Mouse (Mus musculus): ENCODE measurements around the gene Cd300ld2.
"Not testable (repeated sequence)": the region's sequence is repeated elsewhere in the genome, so short reads cannot be mapped to it uniquely, and the experiment has no call there.

Gene Cd300ld2

DNA sequence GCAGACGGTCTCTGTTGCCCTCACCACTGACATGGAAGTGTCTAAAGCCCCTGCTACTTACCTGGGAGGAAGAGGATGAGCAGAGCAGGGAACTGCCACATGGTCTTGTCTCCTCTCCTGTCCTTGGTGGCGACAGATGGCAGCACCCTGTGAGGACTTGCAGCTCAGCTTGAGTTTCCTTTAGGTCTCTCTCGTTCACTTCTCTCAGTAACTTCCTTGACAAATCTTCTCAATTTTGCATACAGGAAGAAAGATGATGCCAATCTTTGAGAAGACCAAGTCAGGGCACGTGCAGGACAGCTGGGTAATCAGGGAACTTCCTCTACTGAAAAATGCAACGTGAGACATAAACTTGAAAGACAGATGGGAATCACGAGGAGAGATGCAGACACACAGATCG lies at the start of gene Cd300ld2:
Gene Cd300ld2, minus strand, starts transcription at position 101 of the 400 bp plus-strand sequence.
- ATAC-seq (ENCODE audit: insufficient number of reproducible peaks, low FRiP score, low TSS enrichment): not testable (repeated sequence)

DNA sequence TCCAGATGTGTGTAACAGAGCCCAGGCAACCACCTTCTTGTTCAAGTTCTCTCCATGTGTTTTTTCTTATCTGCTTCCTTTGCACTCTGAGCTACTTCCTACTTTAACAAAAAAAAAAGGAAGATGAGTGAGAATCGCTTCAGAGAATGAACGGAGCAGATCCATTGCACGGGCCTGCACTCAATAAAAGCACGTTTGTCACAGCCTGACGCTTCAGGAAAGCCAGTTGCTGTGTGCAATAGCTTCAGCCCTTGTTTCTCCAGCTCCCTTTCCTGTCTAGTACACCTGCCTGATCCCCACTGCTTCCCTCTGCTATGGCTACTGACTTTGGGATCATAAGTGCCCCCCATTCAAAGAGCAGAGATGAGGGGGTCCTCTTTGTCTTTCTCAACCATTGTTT lies 46.1 kb upstream of the Cd300ld2 start, which contains the start of gene Cd300e:
Gene Cd300e, minus strand, starts transcription at position 101 of the 400 bp plus-strand sequence.
- no peak for ATAC-seq (ENCODE audit: insufficient number of reproducible peaks, low FRiP score, low TSS enrichment)

DNA sequence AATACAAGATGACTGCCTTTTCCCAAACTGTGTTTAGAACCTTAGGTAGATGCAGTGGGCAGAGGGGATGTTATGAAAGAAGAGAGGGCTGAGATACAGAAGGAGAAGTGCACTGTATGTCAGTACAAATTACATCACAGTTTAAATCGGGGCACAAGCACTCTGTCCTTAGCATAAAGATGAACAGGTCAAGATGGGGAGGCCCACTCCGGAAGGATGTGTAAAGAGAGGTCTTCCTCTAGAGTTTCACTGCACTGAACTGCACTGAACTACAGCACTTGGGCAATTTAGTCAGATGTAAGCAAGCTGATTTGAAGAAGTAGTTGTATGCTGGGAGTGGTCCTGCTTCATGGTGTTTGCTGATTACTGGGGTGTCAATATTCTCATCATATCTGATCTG lies 43.8 kb upstream of the Cd300ld2 start:
- no peak for ATAC-seq (ENCODE audit: insufficient number of reproducible peaks, low FRiP score, low TSS enrichment)

DNA sequence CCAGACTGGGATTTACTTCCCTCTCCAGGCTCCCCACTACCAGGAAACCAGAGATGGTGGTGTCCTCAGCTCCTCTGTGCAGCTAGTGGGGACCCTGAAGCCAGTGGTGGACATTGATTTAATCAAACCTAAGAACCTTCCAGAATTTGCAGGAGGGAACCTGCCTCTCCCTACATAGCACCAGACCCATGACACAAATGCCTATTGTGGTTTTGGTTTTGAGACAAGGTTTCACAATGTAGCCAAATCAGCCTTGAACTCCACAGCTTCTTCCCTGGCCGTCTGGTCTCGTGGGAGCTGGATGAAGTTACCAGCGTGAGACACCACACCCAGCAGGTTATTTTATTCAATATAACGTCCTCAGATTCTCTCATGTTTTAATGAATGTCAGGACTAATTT lies 42.7 kb upstream of the Cd300ld2 start:
- ATAC-seq (ENCODE audit: insufficient number of reproducible peaks, low FRiP score, low TSS enrichment): no peak

DNA sequence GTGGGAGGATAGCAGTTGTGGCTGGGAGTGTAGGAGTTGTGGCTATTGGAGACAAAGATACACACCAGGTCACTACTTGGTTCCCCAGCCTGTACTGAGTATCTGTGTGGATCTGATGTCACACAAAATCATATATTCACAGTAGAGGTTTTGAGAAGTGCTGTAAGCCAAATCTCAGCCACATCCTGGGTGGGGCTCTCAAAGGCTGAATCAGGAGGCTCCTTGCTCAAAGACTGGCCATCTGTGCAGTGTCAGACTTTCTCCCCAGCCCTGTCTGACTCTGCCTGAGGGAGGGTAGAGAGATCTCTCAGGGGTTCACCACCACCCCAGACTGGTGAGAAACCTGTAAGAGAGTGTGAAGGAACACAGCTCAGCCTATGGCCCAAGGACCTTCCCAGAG lies 38.5 kb upstream of the Cd300ld2 start:
- ATAC-seq (ENCODE audit: insufficient number of reproducible peaks, low FRiP score, low TSS enrichment): no peak

DNA sequence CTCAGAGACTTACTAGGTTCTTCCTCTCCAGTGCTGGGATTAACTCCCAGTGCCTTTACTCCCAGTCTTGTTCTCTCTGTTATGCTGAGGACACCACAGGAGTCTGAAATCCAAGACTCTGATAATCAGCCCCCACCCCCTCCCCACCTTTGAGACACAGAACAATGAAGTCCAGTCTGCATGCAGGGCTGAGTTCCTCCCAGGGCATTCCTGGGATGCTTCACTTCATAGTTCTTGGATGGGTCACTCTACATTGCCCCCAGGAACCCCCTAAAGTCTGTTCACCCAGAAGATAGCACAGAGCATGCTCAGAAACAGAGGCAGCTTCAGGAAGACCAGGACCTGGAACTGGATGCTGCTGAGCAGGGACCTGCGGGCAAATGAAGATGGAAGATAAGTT lies 37.0 kb upstream of the Cd300ld2 start:
- no peak for ATAC-seq (ENCODE audit: insufficient number of reproducible peaks, low FRiP score, low TSS enrichment)

DNA sequence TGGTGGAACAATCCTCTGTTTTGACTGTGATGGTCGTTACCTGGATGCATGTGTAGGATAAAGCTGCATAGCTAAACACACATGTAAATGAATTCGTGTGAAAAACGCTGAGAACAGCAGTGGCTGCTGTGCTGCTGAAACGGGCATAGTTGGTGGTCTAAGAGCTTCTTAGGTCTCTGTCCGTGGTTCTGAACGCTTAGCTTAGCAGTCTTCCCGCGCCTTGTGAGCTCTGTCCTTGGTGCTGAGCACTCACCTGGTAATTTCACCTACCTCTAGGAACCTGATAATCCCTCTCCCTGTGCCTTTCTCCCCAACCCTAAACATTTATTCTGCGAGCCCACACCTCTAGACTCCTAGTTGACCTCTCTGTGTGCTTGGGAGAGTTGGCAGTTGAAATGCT lies 36.2 kb upstream of the Cd300ld2 start:
- no peak for ATAC-seq (ENCODE audit: insufficient number of reproducible peaks, low FRiP score, low TSS enrichment)

DNA sequence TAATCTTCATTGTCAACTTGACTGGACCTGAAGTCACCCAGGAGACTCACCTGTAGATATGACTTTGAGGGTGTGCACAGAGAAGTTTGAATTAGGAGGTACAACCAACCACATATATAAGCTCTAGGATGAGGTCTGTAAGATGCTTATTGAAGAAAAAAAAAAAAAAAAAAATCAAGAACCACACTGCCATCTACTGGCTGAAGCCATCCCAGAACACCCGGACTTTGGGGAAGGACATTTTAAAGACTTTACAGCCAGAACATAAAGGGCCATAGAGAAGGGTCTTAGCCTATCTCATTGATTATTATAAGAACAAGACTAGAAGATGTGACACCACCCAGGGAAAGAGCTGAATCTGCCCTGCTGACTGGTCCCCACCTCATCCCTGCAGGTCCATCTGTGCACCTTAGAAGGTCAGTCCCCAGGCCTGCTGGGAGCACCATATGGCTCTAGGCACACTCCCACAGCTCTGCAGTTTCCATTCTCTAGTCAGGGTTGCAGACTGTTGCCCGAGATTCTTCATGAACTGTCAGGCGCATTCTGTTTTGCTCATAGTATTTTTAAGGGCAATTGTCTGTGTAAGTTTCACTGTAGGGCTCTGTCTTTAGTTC lies 33.4 kb upstream of the Cd300ld2 start:
- ATAC-seq (ENCODE audit: insufficient number of reproducible peaks, low FRiP score, low TSS enrichment): peak; percentile 90

DNA sequence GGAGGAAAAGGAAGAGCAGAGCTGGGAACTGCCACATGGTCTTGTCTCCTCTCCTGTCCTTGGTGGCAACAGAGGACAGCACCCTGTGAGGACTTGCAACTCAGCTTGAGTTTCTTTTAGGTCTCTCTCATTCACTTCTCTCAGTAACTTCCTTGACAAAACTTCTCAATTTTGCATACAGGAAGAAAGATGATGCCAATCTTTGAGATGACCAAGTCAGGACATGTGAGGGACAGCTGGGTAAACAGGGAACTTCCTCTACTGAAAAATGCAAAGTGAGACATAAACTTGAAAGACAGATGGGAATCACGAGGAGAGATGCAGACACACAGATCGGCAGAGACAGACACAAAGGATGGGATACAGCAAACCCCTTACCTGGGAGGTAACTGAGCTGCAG lies 32.3 kb upstream of the Cd300ld2 start, which contains the start of gene Cd300ld3:
Gene Cd300ld3, minus strand, starts transcription at position 151 of the 400 bp plus-strand sequence.
- ATAC-seq (ENCODE audit: insufficient number of reproducible peaks, low FRiP score, low TSS enrichment): no peak

DNA sequence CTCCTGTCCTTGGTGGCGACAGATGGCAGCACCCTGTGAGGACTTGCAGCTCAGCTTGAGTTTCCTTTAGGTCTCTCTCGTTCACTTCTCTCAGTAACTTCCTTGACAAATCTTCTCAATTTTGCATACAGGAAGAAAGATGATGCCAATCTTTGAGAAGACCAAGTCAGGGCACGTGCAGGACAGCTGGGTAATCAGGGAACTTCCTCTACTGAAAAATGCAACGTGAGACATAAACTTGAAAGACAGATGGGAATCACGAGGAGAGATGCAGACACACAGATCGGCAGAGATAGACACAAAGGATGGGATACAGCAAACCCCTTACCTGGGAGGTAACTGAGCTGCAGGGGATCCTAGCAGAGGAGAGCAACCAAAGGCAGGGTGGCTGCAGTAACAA lies 21.7 kb upstream of the Cd300ld2 start, which contains the start of gene Cd300ld5:
Gene Cd300ld5, minus strand, starts transcription at position 101 of the 400 bp plus-strand sequence.
- not testable (repeated sequence) for ATAC-seq (ENCODE audit: insufficient number of reproducible peaks, low FRiP score, low TSS enrichment)

DNA sequence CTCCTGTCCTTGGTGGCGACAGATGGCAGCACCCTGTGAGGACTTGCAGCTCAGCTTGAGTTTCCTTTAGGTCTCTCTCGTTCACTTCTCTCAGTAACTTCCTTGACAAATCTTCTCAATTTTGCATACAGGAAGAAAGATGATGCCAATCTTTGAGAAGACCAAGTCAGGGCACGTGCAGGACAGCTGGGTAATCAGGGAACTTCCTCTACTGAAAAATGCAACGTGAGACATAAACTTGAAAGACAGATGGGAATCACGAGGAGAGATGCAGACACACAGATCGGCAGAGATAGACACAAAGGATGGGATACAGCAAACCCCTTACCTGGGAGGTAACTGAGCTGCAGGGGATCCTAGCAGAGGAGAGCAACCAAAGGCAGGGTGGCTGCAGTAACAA lies 10.9 kb upstream of the Cd300ld2 start, which contains the start of gene Cd300ld4:
Gene Cd300ld4, minus strand, starts transcription at position 101 of the 400 bp plus-strand sequence.
- ATAC-seq (ENCODE audit: insufficient number of reproducible peaks, low FRiP score, low TSS enrichment): not testable (repeated sequence)

DNA sequence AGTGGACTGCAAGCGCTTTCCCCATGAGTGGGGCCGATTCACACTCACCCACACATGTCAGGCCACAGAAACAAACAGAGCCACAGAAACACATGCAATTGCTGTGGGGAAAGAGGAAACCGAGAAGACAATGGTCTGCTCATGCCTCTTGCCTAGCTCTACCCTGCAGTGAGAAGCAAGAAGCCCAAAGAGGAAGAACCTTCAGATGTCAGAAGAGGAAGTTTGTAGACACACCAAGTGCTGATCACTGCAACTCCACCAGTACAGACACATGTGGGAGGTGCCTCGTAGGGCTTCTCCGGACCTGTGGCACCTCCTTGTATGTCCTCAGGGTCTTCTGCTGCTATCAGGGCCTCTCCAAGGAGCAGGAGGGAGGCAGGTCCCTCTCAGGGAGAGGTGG lies 11.9 kb downstream of the Cd300ld2 start:
- no peak for ATAC-seq (ENCODE audit: insufficient number of reproducible peaks, low FRiP score, low TSS enrichment)

DNA sequence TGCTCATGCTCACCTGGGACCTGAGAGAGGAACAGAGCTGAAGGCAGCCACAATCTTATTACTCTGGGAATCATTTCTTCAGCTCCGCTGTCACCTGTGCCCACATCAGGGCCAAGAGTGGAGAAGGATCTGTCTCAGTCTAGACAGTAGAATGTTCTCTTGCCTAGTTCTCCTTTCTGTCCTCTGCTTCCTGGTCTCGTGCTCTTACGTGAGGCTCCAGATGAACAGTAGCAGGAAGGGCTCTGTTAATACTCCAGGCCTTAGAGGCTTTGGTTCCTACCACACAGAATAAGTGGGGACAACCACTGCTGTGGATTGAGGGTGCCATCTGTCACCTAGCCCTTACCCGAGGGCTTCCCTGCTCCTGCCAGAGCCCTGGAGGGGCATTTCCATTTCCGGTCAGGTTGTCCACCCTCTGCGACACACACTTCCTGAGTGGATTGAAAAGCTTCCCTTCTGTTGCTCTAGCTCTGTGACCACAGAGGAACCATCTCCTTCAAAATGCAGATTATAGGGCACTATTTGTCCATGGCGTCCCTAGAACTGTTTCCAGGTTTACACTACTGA lies 14.4 kb downstream of the Cd300ld2 start, which contains the start of gene Cd300c2:
Gene Cd300c2, minus strand, starts transcription at position 407 of the 567 bp plus-strand sequence.
- no peak for ATAC-seq (ENCODE audit: insufficient number of reproducible peaks, low FRiP score, low TSS enrichment)

DNA sequence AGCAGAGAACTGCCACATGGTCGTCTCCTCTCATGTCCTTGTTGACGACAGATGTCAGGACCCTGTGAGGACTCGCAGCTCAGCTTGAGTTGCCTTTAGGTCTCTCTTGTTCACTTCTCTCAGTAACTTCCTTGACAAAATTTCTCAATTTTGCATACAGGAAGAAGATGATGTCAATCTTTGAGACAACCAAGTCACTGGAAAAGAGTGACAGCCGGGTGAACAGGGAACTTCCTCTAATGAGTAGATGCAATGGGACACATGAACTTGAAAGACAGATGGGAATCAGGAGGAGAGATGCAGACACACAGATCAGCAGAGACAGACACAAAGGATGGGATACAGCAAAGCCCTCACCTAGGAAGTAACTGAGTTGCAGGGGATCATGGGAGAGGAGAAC lies 26.2 kb downstream of the Cd300ld2 start, which contains the start of gene Cd300ld:
Gene Cd300ld, minus strand, starts transcription at position 130 of the 400 bp plus-strand sequence.
- ATAC-seq (ENCODE audit: insufficient number of reproducible peaks, low FRiP score, low TSS enrichment): no peak

DNA sequence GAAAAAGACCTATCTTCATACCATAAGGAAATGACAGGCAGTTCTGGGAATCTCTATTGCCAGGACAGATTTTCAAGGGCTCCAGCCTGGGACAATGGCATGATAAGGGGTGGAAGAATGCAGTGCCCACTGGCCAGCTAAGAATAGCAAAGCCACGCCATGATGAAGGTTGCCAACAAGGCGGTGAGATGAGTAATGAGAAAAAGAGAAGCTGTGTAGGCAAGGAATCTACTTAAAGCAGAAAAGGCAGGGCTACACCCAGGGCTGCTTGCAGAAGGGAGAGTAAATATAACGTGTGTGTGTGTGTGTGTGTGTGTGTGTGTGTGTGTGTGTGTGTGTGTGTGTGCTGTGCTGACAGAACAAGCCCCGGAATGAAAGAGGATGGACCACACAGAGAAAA lies 34.1 kb downstream of the Cd300ld2 start:
- ATAC-seq (ENCODE audit: insufficient number of reproducible peaks, low FRiP score, low TSS enrichment): no peak

DNA sequence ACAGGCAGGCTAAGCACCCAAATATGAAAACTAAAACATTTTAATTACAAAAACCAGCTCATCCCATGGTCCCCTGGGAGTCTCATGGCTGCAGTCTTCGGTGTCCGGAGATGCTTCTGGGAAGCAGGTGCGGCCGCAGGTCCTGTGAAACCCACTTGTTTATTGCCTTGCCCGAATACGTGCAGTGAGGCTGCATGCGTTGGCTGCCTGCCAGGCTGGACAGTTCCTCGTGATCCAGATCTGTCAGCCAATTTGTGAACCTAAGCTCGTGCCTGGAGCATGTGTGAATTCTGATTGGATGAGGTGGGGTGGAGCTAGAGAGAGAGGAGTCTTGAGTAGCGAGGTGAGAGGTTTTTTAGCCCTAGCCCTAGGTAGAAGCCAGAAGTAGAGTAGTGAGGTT lies 43.3 kb downstream of the Cd300ld2 start:
- ATAC-seq (ENCODE audit: insufficient number of reproducible peaks, low FRiP score, low TSS enrichment): no peak

DNA sequence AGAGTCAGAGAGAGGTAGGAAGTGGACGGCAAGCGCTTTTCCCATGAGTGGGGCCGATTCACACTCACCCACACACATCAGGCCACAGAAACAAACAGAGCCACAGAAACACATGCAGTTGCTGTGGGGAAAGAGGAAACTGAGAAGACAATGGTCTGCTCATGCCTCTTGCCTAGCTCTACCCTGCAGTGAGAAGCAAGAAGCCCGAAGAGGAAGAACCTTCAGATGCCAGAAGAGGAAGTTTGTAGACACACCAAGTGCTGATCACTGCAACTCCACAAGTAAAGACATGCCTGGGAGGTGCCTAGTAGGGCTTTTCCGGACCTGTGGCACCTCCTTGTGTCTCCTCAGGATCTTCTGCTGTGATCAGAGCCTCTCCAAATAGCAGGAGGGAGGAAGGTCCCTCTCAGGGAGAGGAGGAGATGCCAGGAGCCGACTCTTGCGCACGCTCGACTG lies 47.2 kb downstream of the Cd300ld2 start, which contains the start of gene Cd300c:
Gene Cd300c, minus strand, starts transcription at position 406 of the 456 bp plus-strand sequence.
- no peak for ATAC-seq (ENCODE audit: insufficient number of reproducible peaks, low FRiP score, low TSS enrichment)

DNA sequence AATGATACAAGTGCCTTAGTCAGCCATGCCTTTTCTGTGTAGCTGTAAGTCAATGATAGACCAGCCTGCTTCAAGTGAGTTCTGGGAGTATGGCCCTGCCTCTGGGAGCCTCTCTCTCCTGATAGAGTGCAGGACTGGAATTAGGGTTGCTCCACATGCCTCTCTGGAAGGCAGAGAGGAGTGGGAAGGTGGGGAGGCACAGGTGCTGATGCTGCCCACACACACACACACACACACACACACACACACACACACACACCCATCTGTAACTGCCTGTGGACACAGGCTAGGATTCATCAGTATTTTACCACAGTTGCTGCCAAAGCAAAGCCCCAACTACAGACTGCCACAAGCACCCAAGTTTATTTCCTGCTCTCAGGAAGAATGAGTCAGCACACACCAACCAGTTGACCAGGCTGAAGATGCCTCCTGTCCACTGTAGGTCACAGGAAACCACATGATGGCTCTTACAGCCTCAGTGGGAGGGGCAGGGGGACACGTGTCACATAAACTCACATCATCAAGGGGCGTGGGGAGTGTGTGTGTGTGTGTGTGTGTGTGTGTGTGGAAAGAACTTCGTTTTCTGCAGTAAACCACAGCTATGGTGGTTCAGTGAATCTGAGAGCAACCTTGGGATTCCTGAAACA lies 50.7 kb downstream of the Cd300ld2 start:
- no peak for ATAC-seq (ENCODE audit: insufficient number of reproducible peaks, low FRiP score, low TSS enrichment)

DNA sequence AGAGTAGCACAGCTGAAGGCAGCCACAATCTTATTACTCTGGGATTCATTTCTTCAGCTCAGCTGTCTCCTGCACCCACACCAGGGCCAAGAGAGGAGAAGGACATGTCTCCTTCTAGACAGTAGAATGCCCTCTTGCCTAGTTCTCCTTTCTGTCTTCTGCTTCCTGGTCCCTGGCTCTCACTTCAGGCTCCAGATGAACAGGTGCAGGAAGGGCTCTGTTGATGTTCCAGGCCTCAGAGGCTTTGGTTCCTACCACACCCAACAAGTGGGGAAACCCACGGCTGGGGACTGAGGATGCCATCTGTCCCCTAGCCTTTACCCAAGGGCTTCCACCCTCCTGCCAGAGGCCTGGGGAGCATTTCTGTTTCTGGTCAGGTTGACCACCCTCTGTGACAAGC lies 55.6 kb downstream of the Cd300ld2 start:
- ATAC-seq (ENCODE audit: insufficient number of reproducible peaks, low FRiP score, low TSS enrichment): no peak
